Mouse (Mus musculus) olfactory bulb, adult 2 months (tissue): Measurements from ENCODE around the gene Cep131.

Experiments used
- CTCF ChIP-seq: fragments of 200-500 bp; IDR thresholded peaks from 2 replicates; pipeline ENCODE4 v1.5.1; 2012; ENCODE audit warnings: low read depth, mild to moderate bottlenecking, low read length, moderate library complexity; ENCODE audit not compliant: insufficient read depth
- POLR2A ChIP-seq: fragments of 200-500 bp; IDR thresholded peaks from 2 replicates; pipeline ENCODE4 v1.6.1; 2012; ENCODE audit warnings: mild to moderate bottlenecking, low read depth, low read length, moderate library complexity; ENCODE audit not compliant: insufficient read depth

- TF ChIP-seq CTCF = no peak
- no peak for TF ChIP-seq POLR2A
Observed at GRCm38 (mm10) chr11:120014758-120015157, 71.9 kb downstream of the Cep131 start.
